Mouse (Mus musculus): ENCODE measurements around the gene Myh6. TPM values are rescaled to one million over a fixed set of nuclear protein-coding genes. Genes with fewer than 3 reads are reported as not detected.

Myh6 gene
- polyA plus RNA-seq, 1 experiment from 2014 or later: 1.1 TPM

DNA sequence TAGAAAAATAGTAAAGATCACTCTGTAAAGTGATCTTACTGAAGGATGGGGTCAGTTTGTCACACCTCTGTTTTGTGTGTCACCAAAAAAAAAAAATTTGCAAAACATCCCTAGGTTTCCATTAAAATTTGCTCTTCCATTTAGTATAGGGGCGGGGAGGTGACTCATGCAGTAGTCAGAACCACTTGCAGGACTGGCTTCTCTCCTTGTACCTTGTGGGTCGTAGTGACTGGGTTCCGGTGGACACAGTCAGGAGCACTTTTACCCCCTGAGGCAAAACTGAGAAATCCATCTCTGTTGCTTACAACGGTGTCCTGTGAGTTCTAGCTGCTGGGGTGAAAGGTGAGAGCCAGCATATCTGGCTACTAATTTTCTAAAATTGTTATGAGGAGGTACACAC, 63.1 kb downstream of the Myh6 start:
- H3K4me1 ChIP-seq (ENCODE audit: insufficient read depth, low read length): 0 out of 2 replicates have a peak, but pooled peaks cover 2% of the 10 kb centered on the region
- H3K9me3 ChIP-seq (ENCODE audit: low read length): no peaks in the 10 kb centered on the region
- no peak for ATAC-seq (ENCODE audit: low FRiP score, low TSS enrichment)
- no peak overlapping the region for H3K4me2 ChIP-seq (replicated peaks; ENCODE audit: low read depth, low read length)
- peaks cover 24% of the 10 kb centered on the region for H3K36me3 ChIP-seq (ENCODE audit: insufficient read depth, low read length)
- H3K9ac ChIP-seq (replicated peaks; ENCODE audit: low read length): no peak overlapping the region
- H3K27me3 ChIP-seq (ENCODE audit: insufficient read depth, low read length): no peaks in the 10 kb centered on the region
- H3K4me3 ChIP-seq (ENCODE audit: low read length): no peak overlapping the region
- no peak overlapping the region for H3K27ac ChIP-seq (ENCODE audit: low read length)
- 85% methylated on average over 4 of the region's 4 CpGs for WGBS

DNA sequence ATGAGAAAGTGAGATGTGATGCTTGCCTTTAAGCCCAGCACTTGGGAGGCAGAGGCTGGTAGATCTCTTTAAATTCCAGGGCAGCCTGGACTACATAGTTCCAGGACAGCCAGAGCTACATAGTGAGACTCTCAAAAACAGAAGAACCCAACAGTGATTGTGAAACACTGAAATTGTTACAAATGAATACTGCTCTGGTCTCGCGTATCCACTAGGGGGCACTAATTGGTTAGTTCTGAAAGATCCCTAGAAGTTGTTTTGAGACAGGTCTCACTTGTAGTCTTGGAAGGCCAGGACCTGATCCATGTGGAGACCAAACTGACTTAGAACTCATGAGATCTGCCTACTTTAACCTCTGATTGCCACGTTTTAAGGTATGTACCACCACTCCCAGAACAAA, 66.3 kb downstream of the Myh6 start:
- Histone ChIP-seq H3K27me3 (ENCODE audit: insufficient read depth, low read length) (no peaks in the 10 kb centered on the region), H3K27ac (ENCODE audit: low read length) (0 out of 2 replicates have a peak overlapping the region, but pooled peaks have one; percentile 8), H3K36me3 (ENCODE audit: insufficient read depth, low read length) (peaks cover 29% of the 10 kb centered on the region), H3K9ac (replicated peaks; ENCODE audit: low read length) (no peak overlapping the region), H3K4me1 (ENCODE audit: insufficient read depth, low read length) (peaks cover 27% of the 10 kb centered on the region), H3K4me2 (replicated peaks; ENCODE audit: low read depth, low read length) (no peak overlapping the region), H3K4me3 (ENCODE audit: low read length) (no peak overlapping the region), H3K9me3 (ENCODE audit: low read length) (no peaks in the 10 kb centered on the region)
- under 1% methylated on average over 3 of the region's 3 CpGs for WGBS
- ATAC-seq (ENCODE audit: low FRiP score, low TSS enrichment): peak; percentile 40; the same call in 1 of the 2 replicates

DNA sequence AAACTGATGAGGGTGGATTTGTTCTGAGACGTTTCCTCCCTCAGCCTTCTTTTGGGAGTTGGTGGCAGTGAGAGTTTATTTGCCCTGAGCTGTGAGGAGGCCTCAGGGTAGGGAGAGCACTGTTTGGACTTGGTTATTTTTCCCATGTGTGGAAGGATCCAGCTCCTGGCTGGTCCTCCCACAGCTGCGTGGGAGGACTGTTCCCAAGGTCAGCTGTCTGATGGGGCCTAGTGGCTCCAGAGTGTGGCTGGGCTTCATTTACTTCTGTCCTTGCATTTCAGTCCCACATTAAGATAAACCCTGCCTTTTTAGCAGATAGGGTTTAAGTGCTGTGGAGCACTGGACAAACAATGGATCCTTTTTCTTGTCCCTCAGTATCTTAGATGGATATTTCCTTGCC, 69.3 kb downstream of the Myh6 start:
- Histone ChIP-seq H3K4me1 (ENCODE audit: insufficient read depth, low read length) (peaks cover 33% of the 10 kb centered on the region), H3K9me3 (ENCODE audit: low read length) (no peaks in the 10 kb centered on the region), H3K4me2 (replicated peaks; ENCODE audit: low read depth, low read length) (no peak overlapping the region), H3K27ac (ENCODE audit: low read length) (peak overlapping the region; percentile 27), H3K27me3 (ENCODE audit: insufficient read depth, low read length) (no peaks in the 10 kb centered on the region), H3K4me3 (ENCODE audit: low read length) (no peak overlapping the region), H3K9ac (replicated peaks; ENCODE audit: low read length) (peak overlapping the region; percentile 3; the same call in 1 of the 2 replicates), H3K36me3 (ENCODE audit: insufficient read depth, low read length) (peaks cover 29% of the 10 kb centered on the region)
- 34% methylated on average over 2 of the region's 2 CpGs for WGBS
- no peak for ATAC-seq (ENCODE audit: low FRiP score, low TSS enrichment)

DNA sequence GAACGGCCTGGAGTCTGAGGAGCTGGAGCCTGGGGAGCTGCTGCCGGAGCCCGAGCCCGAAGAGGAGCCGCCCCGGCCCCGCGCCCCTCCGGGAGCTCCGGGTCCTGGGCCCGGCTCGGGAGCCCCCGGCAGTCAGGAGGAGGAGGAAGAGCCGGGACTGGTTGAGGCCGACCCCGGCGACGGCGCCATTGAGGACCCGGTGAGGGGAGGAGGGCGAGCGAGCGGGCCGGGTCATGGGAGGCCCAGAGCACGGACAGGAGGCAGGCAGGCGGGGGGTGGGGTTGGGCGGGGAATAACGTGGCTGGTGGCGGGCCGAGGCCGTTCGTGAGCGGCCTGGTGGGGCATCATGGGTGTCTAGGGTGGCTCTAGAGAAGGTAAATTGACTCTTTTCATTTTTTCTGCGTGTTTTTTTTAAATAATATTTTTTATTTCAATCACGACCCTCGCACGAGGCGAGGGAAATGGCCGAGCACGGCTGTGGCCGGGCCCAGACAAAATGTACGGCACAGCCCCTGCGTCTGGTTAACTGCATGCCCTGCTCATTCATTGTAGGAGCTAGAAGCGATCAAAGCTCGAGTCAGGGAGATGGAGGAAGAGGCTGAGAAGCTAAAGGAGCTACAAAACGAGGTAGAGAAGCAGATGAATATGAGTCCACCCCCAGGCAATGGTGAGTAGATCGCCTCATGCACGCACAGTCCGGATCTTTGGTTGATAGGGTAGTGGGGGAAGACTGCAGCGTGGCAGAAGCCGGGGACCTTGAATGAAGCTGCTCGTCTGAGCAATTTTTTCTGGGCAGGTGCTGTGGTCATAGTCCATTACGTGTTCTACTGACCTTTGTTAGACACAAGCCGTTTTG, 72.2 kb downstream of the Myh6 start:
- Histone ChIP-seq H3K27ac (ENCODE audit: low read length) (peak overlapping the region; percentile 96), H3K4me3 (ENCODE audit: low read length) (peak overlapping the region; percentile 93), H3K4me1 (ENCODE audit: insufficient read depth, low read length) (peaks cover 31% of the 10 kb centered on the region), H3K4me2 (replicated peaks; ENCODE audit: low read depth, low read length) (peak overlapping the region; percentile 82), H3K27me3 (ENCODE audit: insufficient read depth, low read length) (no peaks in the 10 kb centered on the region), H3K9ac (replicated peaks; ENCODE audit: low read length) (peak overlapping the region; percentile 100), H3K36me3 (ENCODE audit: insufficient read depth, low read length) (peaks cover 29% of the 10 kb centered on the region), H3K9me3 (ENCODE audit: low read length) (no peaks in the 10 kb centered on the region)
- WGBS: under 1% methylated on average over 38 of the region's 54 CpGs
- ATAC-seq (ENCODE audit: low FRiP score, low TSS enrichment): peak; percentile 72

DNA sequence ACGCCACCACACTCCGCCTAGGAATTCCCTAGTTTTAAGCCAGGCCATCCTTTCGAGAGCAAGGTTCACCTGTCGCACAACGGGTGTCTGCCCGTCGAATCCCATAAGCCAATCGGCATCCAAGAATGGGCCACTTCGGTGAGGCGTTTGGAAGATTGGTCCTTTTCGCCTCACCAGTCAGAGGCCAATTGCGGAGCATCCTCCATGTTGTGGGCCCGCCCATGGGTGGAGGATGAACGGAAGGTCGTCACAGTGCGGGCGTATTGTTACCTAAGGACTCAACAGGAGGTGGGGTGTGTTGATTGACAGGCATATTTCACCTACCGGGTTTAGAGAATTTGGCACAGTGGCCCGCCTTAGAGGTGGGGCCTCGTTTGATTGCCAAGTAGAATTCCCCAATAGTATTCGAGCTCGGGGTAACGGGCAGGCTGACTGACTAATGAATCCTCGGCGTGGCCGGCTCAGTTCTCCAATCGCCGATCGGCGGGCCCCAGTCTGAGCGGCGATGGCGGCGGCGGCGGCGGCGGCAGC, 73.0 kb downstream of the Myh6 start:
- Histone ChIP-seq H3K27ac (ENCODE audit: low read length) (peak overlapping the region; percentile 96), H3K4me3 (ENCODE audit: low read length) (peak overlapping the region; percentile 93), H3K9me3 (ENCODE audit: low read length) (no peaks in the 10 kb centered on the region), H3K4me2 (replicated peaks; ENCODE audit: low read depth, low read length) (peak overlapping the region; percentile 53), H3K36me3 (ENCODE audit: insufficient read depth, low read length) (peaks cover 29% of the 10 kb centered on the region), H3K27me3 (ENCODE audit: insufficient read depth, low read length) (no peaks in the 10 kb centered on the region), H3K9ac (replicated peaks; ENCODE audit: low read length) (peak overlapping the region; percentile 100), H3K4me1 (ENCODE audit: insufficient read depth, low read length) (peaks cover 31% of the 10 kb centered on the region)
- 0% methylated on average over 38 of the region's 38 CpGs for WGBS
- peak; percentile 99 for ATAC-seq (ENCODE audit: low FRiP score, low TSS enrichment)

DNA sequence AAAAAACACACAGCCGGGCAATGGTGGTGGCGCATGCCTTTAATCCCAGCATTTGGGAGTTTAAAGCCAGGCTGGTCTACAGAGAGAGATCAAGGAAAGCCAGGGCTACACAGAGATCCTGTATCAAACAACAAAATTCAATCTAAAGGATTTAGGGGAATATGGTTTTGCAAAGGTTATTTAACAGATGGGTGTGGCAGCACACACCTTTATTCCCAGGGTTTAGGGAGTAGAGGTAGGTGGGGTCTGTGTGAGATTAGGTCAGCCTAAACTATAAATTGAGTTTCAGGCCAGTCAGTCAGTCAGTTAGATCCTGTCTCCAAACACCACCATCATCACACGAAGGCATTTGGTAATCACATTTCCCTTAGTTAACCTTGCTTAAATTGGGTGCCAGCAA, 74.5 kb downstream of the Myh6 start, which contains the start of gene Pabpn1:
Gene Pabpn1, plus strand, starts transcription at position 301 of the 400 bp plus-strand sequence.
- no peak for ATAC-seq (ENCODE audit: low FRiP score, low TSS enrichment)
- 92% methylated on average over 3 of the region's 3 CpGs for WGBS
- H3K9me3 ChIP-seq (ENCODE audit: low read length): no peaks in the 10 kb centered on the region
- H3K36me3 ChIP-seq (ENCODE audit: insufficient read depth, low read length): peaks cover 18% of the 10 kb centered on the region
- peaks cover 25% of the 10 kb centered on the region for H3K4me1 ChIP-seq (ENCODE audit: insufficient read depth, low read length)
- H3K27ac ChIP-seq (ENCODE audit: low read length): peak within 1 kb of the TSS; percentile 89
- H3K27me3 ChIP-seq (ENCODE audit: insufficient read depth, low read length): no peaks in the 10 kb centered on the region
- peak within 1 kb of the TSS; percentile 68 for H3K9ac ChIP-seq (replicated peaks; ENCODE audit: low read length)
- H3K4me2 ChIP-seq (replicated peaks; ENCODE audit: low read depth, low read length): peak within 1 kb of the TSS; percentile 53
- H3K4me3 ChIP-seq (ENCODE audit: low read length): peak within 1 kb of the TSS; percentile 93

MicroRNA genes within 50 kb of the gene (microRNA counts, 519-probe panel; counts per million panel counts)
- microRNA mmu-miR-208a: 2,009 counts per million, percentile 52 among the panel's probes with 10 or more counts
- microRNA mmu-miR-208b: 104 counts per million, percentile 35 among the panel's probes with 10 or more counts

Small RNAs within 50 kb of the gene (microRNA-seq; reads per million reads assigned to microRNA genes)
- gene Mir208a: 4.3 reads per million, percentile 19 among the genes with 10 or more reads in this experiment
- gene Mir208b: 27.0 reads per million, percentile 41 among the genes with 10 or more reads in this experiment

Other genes starting within 250 kb of the Myh6 start
- gene Slc7a8, start 185.0 kb downstream of the Myh6 start, polyA plus RNA-seq (2015; fragmentation: Nextera tagmentation; extraction: Ambion mirVana): 21.0 and 24.6 TPM in 2 replicates
- 0.16 and 0.59 TPM in 2 replicates for gene Rnf212b, start 152.8 kb downstream of the Myh6 start, polyA plus RNA-seq (2015; fragmentation: Nextera tagmentation; extraction: Ambion mirVana)
- 18.0 and 19.9 TPM in 2 replicates for gene Homez, start 96.0 kb downstream of the Myh6 start, polyA plus RNA-seq (2015; fragmentation: Nextera tagmentation; extraction: Ambion mirVana)
- gene Ppp1r3e, start 89.4 kb downstream of the Myh6 start, polyA plus RNA-seq (2015; fragmentation: Nextera tagmentation; extraction: Ambion mirVana): 1.6 and 1.7 TPM in 2 replicates
- gene Bcl2l2, start 83.5 kb downstream of the Myh6 start, polyA plus RNA-seq (2015; fragmentation: Nextera tagmentation; extraction: Ambion mirVana): 5.0 and 5.1 TPM in 2 replicates
- 0.16 and 0.45 TPM in 2 replicates for gene Gm20521, start 83.5 kb downstream of the Myh6 start, polyA plus RNA-seq (2015; fragmentation: Nextera tagmentation; extraction: Ambion mirVana)
- gene Pabpn1, start 74.4 kb downstream of the Myh6 start, polyA plus RNA-seq (2015; fragmentation: Nextera tagmentation; extraction: Ambion mirVana): 135 and 141 TPM in 2 replicates
- 45.9 and 55.1 TPM in 2 replicates for gene Slc22a17, start 53.8 kb downstream of the Myh6 start, polyA plus RNA-seq (2015; fragmentation: Nextera tagmentation; extraction: Ambion mirVana)
- 30.0 and 33.0 TPM in 2 replicates for gene Efs, start 40.8 kb downstream of the Myh6 start, polyA plus RNA-seq (2015; fragmentation: Nextera tagmentation; extraction: Ambion mirVana)
- 0.17 TPM in 1 of 2 replicates, not detected in the other for gene Il25, start 34.2 kb downstream of the Myh6 start, polyA plus RNA-seq (2015; fragmentation: Nextera tagmentation; extraction: Ambion mirVana)
- 1.5 and 2.1 TPM in 2 replicates for gene Cmtm5, start 30.7 kb downstream of the Myh6 start, polyA plus RNA-seq (2015; fragmentation: Nextera tagmentation; extraction: Ambion mirVana)
- gene Gm17428, start 10.0 kb upstream of the Myh6 start, polyA plus RNA-seq (2015; fragmentation: Nextera tagmentation; extraction: Ambion mirVana): not detected in 2 replicates
- 2.4 and 5.0 TPM in 2 replicates for gene Myh7, start 27.7 kb upstream of the Myh6 start, polyA plus RNA-seq (2015; fragmentation: Nextera tagmentation; extraction: Ambion mirVana)
- gene Ngdn, start 48.5 kb upstream of the Myh6 start, polyA plus RNA-seq (2015; fragmentation: Nextera tagmentation; extraction: Ambion mirVana): 87.0 and 88.8 TPM in 2 replicates
- 4.3 and 6.0 TPM in 2 replicates for gene Zfhx2, start 125.4 kb upstream of the Myh6 start, polyA plus RNA-seq (2015; fragmentation: Nextera tagmentation; extraction: Ambion mirVana)
- 27.1 and 28.9 TPM in 2 replicates for gene Thtpa, start 127.9 kb upstream of the Myh6 start, polyA plus RNA-seq (2015; fragmentation: Nextera tagmentation; extraction: Ambion mirVana)
- 23.2 and 23.3 TPM in 2 replicates for gene Ap1g2, start 139.7 kb upstream of the Myh6 start, polyA plus RNA-seq (2015; fragmentation: Nextera tagmentation; extraction: Ambion mirVana)
- gene Jph4, start 150.0 kb upstream of the Myh6 start, polyA plus RNA-seq (2015; fragmentation: Nextera tagmentation; extraction: Ambion mirVana): 0.45 and 0.51 TPM in 2 replicates